Mouse (Mus musculus) right cerebral cortex, postnatal 25 days (tissue): Measurements from ENCODE around the gene Carmil1.

Source experiments
- DNase-seq: peaks from one replicate; pipeline ENCODE4 v3.0.0; 2022

The Carmil1 gene

DNA sequence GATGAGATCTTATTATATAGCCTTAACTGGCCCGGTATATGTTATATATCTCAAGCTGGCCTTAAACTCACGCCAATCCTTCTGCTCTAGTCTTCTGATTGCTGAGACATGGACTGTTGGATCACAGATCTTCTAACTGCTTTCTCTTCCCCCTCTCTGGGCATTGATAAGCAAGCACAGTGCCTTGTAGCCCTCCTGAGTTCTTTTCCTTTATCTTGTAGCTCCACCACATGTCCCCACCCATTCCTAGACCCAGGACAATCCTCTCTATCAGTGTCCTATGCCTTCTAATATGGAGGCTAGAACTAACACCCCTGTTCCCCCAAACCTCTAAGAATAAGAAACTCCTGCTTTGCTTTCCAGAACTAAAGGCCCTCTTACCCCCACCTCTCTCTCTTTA lies 275.1 kb downstream of the Carmil1 start:
- no peak for DNase-seq

DNA sequence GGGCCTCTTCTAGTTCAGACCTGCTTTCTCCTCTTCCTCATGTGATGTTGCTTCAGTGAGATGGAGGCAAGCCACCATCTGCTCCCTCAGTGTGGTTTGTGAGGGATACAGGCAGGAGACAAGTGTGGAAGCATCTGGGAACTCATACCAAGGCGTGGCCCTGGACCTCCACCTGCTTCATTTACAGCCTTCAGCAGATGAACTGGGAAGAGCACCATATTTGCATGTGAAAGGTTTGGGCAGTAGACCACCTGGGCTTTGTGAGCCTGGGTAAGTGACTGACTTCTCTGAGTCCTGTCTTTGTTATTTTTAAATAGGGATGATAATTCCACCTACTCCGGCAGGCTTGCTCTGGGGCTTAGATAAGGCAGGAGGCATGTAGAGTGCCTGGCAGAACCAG lies 278.8 kb downstream of the Carmil1 start:
- DNase-seq: no peak

DNA sequence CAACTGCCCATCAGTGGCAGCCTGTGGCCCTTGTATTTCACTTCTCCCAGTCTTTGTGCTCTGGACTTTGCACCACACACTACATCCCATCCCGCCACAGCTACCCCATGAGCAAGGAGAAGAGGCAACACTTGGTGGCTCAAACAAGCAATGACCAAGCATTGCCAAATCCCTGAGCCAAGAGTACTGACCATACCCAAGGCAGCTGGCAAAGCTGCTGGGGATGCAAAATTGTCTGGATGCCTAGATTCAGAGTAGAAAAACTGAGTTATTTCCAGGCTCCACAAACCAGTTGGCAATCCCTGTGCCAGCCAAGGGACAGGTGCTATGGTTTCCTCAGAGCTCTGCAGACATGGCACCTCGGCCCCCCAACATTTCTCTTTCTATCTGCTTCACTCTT lies 279.5 kb downstream of the Carmil1 start:
- no peak for DNase-seq

DNA sequence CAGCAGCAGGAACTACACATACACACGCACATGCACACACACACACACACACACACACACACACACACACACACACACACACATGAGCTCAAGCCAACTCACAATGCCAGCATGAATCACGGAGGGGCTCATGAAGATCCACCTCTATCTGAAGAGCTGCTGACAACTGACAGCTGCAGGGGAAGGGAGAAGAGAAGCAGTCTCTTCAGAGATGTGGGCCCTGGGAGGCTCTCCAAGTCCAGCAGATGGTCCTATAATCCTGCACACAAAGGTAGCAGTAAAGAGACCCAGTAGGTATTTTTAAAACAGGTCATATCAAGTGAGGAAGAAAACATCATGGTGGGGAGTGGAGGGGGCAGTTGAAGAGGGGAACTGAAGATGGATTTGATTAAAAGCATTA lies 281.8 kb downstream of the Carmil1 start:
- DNase-seq: no peak

DNA sequence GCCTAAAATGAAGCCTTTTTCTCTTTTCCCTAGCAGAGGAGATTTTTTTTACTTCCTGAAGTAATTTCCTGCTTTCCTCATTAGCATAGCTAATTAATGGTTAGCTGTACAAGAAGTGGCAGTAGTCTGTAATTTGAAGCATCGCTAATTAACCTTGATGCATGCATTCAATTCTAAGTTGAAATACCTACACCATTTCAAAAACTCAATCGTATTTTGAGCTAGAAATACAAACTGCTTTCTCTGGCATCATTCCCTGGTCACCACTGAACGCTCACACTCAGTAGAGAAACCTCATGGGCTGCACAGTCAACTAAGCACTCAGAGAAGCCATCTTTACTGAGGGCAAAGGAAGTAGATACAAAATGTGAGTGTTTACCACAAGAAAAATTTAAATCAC lies 285.8 kb downstream of the Carmil1 start:
- DNase-seq: no peak

DNA sequence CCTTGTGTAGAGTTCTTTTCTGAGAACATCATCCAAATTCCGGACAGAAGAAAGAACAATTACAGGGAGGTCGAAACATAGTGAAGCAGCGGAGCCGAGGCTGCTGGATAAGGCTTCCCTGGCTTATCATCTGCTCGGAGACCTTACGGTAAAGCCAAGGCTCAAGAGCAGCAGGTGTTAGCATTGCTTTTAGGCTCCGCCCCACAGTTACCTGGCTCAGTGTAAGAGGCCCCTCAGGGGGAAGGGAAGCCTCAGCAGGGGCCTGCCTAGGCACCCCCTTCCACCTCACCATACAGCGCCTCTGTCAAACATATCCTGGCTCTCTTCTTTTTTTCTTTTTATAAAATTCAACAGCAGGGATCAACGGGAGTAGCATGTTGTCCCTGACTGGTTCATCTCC lies 286.6 kb downstream of the Carmil1 start:
- DNase-seq: no peak

DNA sequence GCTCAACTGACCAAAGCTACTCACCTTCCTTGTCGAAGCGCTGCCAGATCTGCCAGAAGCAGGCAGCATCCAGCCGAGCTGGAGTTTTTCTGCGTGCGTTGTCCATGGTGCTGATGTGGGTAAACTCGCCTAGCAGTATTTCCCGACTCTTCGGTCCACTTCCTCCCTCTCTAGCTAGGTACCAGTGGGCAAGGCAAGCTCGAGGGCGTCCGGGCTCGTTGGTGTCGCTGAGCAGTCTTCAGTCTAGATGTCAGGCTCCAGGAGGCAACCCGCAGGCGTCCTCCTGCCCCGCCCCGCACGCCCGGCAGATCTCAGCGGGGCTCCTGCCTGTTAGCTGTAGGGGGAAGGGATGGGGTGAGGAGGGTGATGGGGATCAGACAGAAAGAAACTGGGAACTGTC lies 289.7 kb downstream of the Carmil1 start, which contains the start of gene Scgn:
Scgn (minus strand) TSS at position 287 of the 400 bp plus-strand sequence.
- DNase-seq: no peak

DNA sequence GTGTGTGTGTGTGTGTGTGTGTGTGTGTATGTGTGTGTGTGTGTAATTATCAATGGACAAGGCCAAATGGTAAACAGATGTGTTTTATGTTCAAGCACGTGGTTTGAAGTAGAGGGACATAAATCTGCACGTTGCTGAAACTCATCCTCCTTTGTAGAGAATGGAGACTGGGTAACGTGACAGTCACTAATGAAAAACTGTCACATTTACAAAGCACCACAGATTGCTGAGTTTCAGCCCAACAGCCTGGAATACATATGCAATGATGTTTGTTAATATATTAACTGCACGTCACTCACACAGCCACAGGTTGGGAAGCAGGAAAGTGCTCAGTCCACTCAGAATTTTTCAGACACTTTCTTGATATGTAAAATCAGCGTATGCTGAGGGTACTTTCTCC lies 290.1 kb downstream of the Carmil1 start:
- no peak for DNase-seq

DNA sequence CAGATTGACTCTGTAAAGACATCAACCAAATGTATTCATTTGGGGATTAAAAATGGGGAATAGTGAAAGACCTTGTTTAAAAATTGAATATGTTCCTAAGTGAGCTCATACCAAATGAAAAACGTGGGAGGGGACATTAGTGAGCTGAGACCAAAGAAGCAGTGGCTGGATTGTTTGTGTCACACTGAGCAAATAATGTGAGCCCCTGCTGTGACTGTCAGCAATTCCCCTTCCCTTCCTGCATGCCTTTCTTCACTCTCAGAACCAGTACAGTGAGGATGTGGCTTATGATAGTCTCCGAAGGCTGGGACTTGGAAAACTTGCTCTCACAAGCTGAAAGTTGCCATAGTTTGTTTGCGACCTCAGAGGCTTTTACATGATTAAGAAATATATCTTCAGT lies 295.5 kb downstream of the Carmil1 start:
- DNase-seq: no peak

DNA sequence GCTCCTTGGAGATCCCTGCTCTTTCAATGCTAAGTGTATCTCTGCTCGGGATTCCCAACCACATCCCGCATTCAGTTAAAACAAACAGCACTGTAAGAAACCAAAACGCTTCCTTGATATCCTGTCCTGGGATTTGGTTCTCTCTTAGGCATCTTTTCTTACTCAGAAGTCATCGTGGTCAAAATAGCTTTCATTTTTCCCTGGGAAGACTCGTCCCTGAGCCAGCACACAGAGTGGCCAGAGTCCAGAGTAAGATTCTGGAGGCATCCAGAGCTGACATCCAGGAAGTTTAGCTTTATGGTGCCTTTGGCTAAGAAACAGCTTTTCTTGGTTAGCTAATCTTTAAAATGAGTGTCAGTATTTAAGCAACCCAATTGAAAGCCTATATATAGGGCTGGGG lies 308.3 kb downstream of the Carmil1 start:
- DNase-seq: no peak

DNA sequence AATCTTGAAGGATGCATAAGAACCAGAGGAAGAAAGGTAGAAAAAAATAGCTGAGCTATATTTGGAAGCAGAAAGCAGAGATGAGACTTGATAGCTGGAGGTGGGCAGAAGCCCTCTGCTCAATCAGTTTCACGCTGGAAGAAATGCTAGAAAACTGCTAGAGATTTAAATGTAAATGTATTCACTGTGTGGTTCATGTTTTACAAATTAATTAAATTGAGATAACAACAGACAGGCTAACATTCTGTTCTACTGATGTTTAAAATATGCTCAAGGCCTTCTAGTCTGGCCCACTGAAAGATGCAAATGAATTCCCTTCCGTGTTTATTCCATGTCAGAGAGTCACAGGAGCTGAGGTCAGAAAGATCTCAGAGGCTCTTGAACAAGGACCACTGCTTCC lies 308.7 kb downstream of the Carmil1 start:
- no peak for DNase-seq

DNA sequence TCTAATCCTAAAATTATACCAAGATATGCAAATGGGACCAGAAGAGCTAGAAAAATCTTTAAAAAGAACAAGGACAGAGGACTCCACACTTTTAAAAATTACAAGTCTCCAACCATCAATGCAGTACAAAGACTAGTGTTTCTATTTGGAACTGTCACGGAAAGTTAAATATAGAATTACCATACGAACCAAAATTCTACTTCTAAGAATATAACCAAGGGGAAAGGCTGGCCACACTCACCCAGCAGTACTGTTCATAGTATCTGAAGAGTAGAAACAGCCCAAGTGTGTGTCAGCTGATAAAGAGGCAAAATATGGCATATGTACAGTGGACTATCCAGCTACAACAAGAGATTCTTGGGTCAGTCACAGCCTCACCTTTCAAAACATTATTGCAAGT lies 315.7 kb downstream of the Carmil1 start:
- DNase-seq: no peak
